Mouse (Mus musculus) hindbrain, embryonic 13.5 days (tissue): Measurements from ENCODE around the gene Tmod4. TPM values are rescaled to one million over a fixed set of nuclear protein-coding genes. Genes with fewer than 3 reads are reported as not detected.
A peak's percentile ranks its signal among the peaks of the same experiment; 100 is the strongest.

Experiments
- ATAC-seq: fragments of 200-750 bp; cut with Nextera tagmentation; 2 replicates; pipeline ENCODE4 v1.8.0; 2017; ENCODE audit warnings: moderate TSS enrichment; ENCODE audit not compliant: low FRiP score
- H3K27ac ChIP-seq: fragments of 300-500 bp; sonication (generic); 2 replicates; pipeline ENCODE4 v1.5.1; 2015; ENCODE audit warnings: inconsistent platforms, mild to moderate bottlenecking, moderate library complexity
- H3K27me3 ChIP-seq: fragments of 300-500 bp; sonication (generic); 2 replicates; pipeline ENCODE4 v1.6.1; 2015; ENCODE audit warnings: mild to moderate bottlenecking, inconsistent platforms
- H3K36me3 ChIP-seq: fragments of 300-500 bp; sonication (generic); 2 replicates; pipeline ENCODE4 v1.6.1; 2015; ENCODE audit warnings: mild to moderate bottlenecking, inconsistent platforms
- H3K4me1 ChIP-seq: fragments of 300-500 bp; sonication (generic); replicated peaks from 2 replicates; pipeline ENCODE4 v1.6.1; 2015; ENCODE audit warnings: inconsistent platforms
- H3K4me2 ChIP-seq: fragments of 300-500 bp; sonication (generic); 2 replicates; pipeline ENCODE4 v1.6.1; 2015; ENCODE audit warnings: inconsistent platforms, mild to moderate bottlenecking, moderate library complexity
- H3K4me3 ChIP-seq: fragments of 300-500 bp; sonication (generic); 2 replicates; pipeline ENCODE4 v1.5.1; 2015; ENCODE audit warnings: mild to moderate bottlenecking, inconsistent platforms
- H3K9ac ChIP-seq: fragments of 300-500 bp; sonication (generic); 2 replicates; pipeline ENCODE4 v1.6.1; 2015; ENCODE audit warnings: mild to moderate bottlenecking, inconsistent platforms
- H3K9me3 ChIP-seq: fragments of 300-500 bp; sonication (generic); 2 replicates; pipeline ENCODE4 v1.6.1; 2016; ENCODE audit warnings: inconsistent platforms
- WGBS: fragments of 180-500 bp; shearing (Covaris S2); methylation state at CpG from one replicate; pipeline ENCODE4 v1.1.7; 2015; 5-methylcytosine and 5-hydroxymethylcytosine counted together
- polyA plus RNA-seq: library from polyadenylated mRNA; unstranded; fragments of >200 nt; fragmentation: Nextera tagmentation; extraction: Ambion mirVana; gene quantifications from 2 replicates; pipeline ENCODE4 v1.2.1, GENCODE M21; 2015

Tmod4 gene
- polyA plus RNA-seq, 1 experiment from 2014 or later: 0.99 TPM

GRCm38 (mm10) chr3:95162345-95162628, 38.0 kb downstream of the Tmod4 start:
- WGBS: 14% methylated on average over 2 of the region's 2 CpGs

DNA sequence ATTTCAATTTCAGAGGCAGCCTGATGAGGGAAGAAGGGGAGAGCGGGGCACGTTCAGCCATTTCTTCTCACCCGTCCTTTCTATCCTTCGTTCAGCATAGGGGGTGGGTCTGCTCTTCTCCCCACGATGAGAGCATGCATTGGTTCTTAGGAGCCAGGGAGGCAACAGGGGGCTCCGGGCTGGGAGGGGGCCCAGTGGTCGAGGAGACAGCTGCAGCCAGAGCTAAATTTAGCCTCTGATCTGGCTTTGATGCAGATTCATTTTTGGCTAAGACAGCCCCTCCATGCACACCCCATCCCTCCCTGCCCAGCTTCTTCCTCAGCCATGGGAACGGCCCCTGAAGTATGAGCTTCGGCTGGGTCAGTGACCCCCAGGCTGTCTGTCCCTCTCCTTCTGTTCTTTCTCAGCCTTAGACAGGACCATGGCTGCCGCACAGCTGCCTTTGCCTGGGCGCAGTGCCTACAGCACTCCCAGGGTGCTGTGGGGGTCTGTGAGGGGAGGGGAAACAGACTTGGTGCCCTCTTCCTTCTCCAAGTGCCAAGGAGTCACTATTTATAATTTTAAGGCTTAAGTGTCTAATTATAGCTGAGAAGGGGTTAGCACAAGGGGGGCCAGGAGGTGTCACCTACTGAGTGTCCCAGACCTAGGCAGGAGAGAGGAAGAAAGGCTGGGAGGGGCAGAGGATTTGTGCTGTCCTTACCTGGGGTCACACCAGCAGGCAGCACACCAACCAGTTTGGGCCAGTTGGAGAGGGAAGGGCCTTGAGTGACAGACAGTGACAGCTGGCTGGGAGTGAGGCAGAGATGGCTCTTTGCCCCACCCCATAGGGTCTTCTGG, 39.4 kb downstream of the Tmod4 start:
- peak overlapping the region; percentile 96 for H3K9ac ChIP-seq
- no peaks in the 10 kb centered on the region for H3K9me3 ChIP-seq
- peaks cover 46% of the 10 kb centered on the region for H3K4me1 ChIP-seq
- ATAC-seq: no peak
- no peak overlapping the region for H3K27ac ChIP-seq
- peaks cover 21% of the 10 kb centered on the region for H3K27me3 ChIP-seq
- peak overlapping the region; percentile 87 for H3K4me2 ChIP-seq
- WGBS: 49% methylated on average over 11 of the region's 11 CpGs
- peaks cover 48% of the 10 kb centered on the region for H3K36me3 ChIP-seq
- peak overlapping the region; percentile 91 for H3K4me3 ChIP-seq

More at GRCm38 (mm10) chr3:95162345-95162628, 38.0 kb downstream of the Tmod4 start:
- peak overlapping the region; percentile 87 for H3K4me2 ChIP-seq
- peak overlapping the region; percentile 91 for H3K4me3 ChIP-seq
- peaks cover 8% of the 10 kb centered on the region for H3K27me3 ChIP-seq
- no peak for ATAC-seq
- H3K9ac ChIP-seq: peak overlapping the region; percentile 96
- H3K9me3 ChIP-seq: no peaks in the 10 kb centered on the region
- peaks cover 34% of the 10 kb centered on the region for H3K36me3 ChIP-seq
- H3K4me1 ChIP-seq: peaks cover 46% of the 10 kb centered on the region
- H3K27ac ChIP-seq: peak overlapping the region; percentile 93

GRCm38 (mm10) chr3:95164256-95164550, 39.9 kb downstream of the Tmod4 start:
- Histone ChIP-seq H3K9ac (peak overlapping the region; percentile 96; the same call in 1 of the 2 replicates), H3K4me2 (peak overlapping the region; percentile 87), H3K36me3 (peaks cover 53% of the 10 kb centered on the region), H3K27ac (no peak overlapping the region), H3K9me3 (no peaks in the 10 kb centered on the region), H3K27me3 (peaks cover 26% of the 10 kb centered on the region), H3K4me3 (peak overlapping the region; percentile 91; the same call in 1 of the 2 replicates), H3K4me1 (peaks cover 45% of the 10 kb centered on the region)
- WGBS: 60% methylated on average over 5 of the region's 5 CpGs
- ATAC-seq: no peak

DNA sequence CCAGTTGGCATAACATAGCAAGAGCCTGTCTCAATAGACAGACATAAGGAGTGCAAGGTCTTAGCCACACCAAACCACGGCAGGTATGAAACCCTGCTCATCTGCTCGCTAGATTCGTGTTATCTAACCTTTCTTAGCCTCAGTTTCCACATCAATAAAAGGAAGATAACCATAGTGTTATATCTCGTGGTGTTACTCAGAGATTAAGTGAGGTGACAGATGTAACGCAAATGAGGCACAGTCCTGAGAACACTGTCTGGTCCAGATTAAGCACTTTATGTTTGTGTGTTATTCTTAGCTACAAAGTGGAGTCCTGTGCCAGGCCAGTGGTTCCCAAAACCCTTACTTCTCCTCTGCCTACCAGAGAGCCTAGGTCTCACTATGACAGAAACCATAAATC, 40.6 kb downstream of the Tmod4 start:
- Histone ChIP-seq H3K9ac (peak overlapping the region; percentile 96; the same call in 1 of the 2 replicates), H3K4me3 (no peak overlapping the region), H3K4me1 (peaks cover 38% of the 10 kb centered on the region), H3K9me3 (no peaks in the 10 kb centered on the region), H3K4me2 (no peak overlapping the region; the same call in 1 of the 2 replicates), H3K36me3 (peaks cover 60% of the 10 kb centered on the region), H3K27me3 (peaks cover 33% of the 10 kb centered on the region), H3K27ac (no peak overlapping the region)
- 90% methylated on average over 5 of the region's 5 CpGs for WGBS
- no peak for ATAC-seq

DNA sequence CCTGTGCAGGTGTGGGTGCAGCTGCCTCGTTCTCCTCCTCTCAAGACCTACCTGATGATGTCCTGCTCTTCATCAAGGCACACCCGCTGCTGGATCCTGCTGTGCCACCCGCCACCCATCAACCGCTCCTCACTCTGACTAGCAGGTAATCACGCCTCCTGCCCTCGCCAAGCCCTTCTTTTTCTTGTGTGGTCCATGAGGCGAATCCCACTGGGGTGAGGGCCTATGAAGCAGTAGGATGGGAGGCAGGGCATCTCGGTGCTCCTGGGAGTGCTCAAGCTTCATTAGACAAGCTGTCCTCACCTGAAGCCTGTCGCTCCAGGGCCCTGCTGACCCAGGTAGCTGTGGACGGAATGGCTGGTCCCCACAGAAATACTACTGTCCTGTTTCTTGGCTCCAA, 45.7 kb downstream of the Tmod4 start:
- Histone ChIP-seq H3K27ac (no peak overlapping the region), H3K4me3 (no peak overlapping the region), H3K4me1 (peaks cover 24% of the 10 kb centered on the region), H3K27me3 (peaks cover 67% of the 10 kb centered on the region), H3K9ac (no peak overlapping the region), H3K36me3 (peaks cover 87% of the 10 kb centered on the region), H3K4me2 (no peak overlapping the region), H3K9me3 (no peaks in the 10 kb centered on the region)
- 92% methylated on average over 10 of the region's 10 CpGs for WGBS
- no peak for ATAC-seq

- peaks cover 67% of the 10 kb centered on the region for H3K27me3 ChIP-seq
- no peaks in the 10 kb centered on the region for H3K9me3 ChIP-seq
- H3K36me3 ChIP-seq: peaks cover 78% of the 10 kb centered on the region
- ATAC-seq: no peak
- no peak overlapping the region for H3K4me2 ChIP-seq
- WGBS: 82% methylated on average over 6 of the region's 6 CpGs
- no peak overlapping the region for H3K27ac ChIP-seq
- peaks cover 21% of the 10 kb centered on the region for H3K4me1 ChIP-seq
- no peak overlapping the region; the same call in 1 of the 2 replicates for H3K9ac ChIP-seq
- H3K4me3 ChIP-seq: no peak overlapping the region
Observed at GRCm38 (mm10) chr3:95171105-95171504, 46.8 kb downstream of the Tmod4 start.

DNA sequence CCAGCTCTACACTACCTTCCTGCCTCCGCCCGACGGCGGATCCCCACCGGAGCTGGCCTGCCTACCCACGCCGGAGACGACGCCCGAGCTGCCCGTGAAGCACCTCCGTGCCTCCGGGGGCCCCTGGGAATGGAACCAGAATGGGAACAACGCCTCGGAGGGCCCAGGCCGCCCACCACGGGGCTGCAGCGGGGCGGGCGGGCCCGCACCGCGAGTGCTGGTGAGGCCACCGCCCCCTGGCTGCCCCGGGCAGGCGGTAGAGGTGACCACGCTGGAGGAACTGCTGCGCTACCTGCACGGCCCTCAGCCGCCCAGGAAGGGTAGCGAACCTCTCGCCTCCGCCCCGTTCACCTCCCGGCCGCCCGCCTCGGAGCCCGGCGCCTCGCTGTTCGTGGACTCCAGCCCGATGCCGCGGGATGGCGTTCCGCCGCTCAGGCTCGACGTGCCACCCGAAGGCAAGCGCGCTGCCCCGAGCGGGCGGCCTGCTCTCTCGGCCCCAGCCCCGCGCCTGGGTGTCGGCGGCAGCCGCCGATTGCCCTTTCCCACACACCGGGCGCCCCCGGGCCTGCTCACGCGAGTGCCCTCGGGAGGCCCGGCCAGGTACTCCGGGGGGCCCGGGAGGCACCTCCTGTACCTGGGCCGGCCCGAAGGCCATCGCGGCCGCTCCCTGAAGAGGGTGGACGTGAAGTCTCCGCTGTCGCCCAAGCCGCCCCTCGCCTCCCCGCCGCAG, 48.4 kb downstream of the Tmod4 start:
- H3K9ac ChIP-seq: peak overlapping the region; percentile 66
- peak overlapping the region; percentile 43; the same call in 1 of the 2 replicates for H3K4me2 ChIP-seq
- no peak overlapping the region; the same call in 1 of the 2 replicates for H3K4me3 ChIP-seq
- no peaks in the 10 kb centered on the region for H3K9me3 ChIP-seq
- ATAC-seq: no peak
- no peak overlapping the region for H3K27ac ChIP-seq
- WGBS: 19% methylated on average over 56 of the region's 84 CpGs
- H3K36me3 ChIP-seq: peaks cover 63% of the 10 kb centered on the region
- H3K4me1 ChIP-seq: peaks cover 21% of the 10 kb centered on the region
- H3K27me3 ChIP-seq: peaks cover 56% of the 10 kb centered on the region

DNA sequence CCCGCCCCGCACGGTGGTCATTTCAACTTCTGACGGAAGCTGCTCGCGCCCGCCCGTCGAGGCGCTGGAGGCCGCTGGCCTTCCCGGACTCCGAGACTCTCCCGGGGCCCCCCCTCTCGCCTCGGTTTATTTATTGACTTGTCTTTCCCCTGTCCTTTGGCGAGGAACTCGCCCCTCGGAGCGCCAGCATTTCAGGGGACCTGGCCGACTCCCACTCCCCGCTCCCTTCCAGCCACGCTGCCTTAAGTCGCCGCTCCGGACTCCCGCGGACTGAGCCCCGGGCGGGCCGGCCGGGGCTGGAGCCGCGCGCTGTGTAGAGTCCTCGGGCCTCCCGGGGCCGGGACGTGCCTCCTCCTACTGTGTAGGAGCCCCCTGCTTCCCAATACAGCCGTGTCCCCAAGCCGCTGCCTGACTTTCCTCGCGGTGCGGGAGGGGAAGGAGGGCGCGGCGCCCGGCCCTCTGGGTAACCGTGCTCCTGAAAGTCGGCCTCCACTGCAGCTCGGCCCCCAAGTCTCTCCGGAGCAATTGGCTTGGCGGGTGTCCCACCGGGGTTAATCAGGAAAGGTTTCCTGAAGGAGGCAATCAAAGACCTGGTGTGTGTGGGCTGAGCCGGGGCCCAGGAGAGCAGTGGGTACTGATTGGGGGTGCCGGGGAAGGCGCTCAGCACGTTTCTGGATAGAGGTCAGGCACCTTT, 49.1 kb downstream of the Tmod4 start:
- H3K9me3 ChIP-seq: no peaks in the 10 kb centered on the region
- H3K27me3 ChIP-seq: peaks cover 49% of the 10 kb centered on the region
- 6% methylated on average over 54 of the region's 58 CpGs for WGBS
- H3K9ac ChIP-seq: peak overlapping the region; percentile 66
- no peak overlapping the region for H3K27ac ChIP-seq
- H3K4me3 ChIP-seq: peak overlapping the region; percentile 15
- H3K4me1 ChIP-seq: peaks cover 21% of the 10 kb centered on the region
- H3K4me2 ChIP-seq: peak overlapping the region; percentile 43
- ATAC-seq: 0 out of 2 replicates have a peak, but pooled peaks have one; percentile 9
- peaks cover 55% of the 10 kb centered on the region for H3K36me3 ChIP-seq

GRCm38 (mm10) chr3:95174011-95174592, 49.8 kb downstream of the Tmod4 start:
- no peak overlapping the region for H3K9ac ChIP-seq
- 5% methylated on average over 16 of the region's 16 CpGs for WGBS
- peaks cover 42% of the 10 kb centered on the region for H3K27me3 ChIP-seq
- ATAC-seq: peak; percentile 33; the same call in 1 of the 2 replicates
- 0 out of 2 replicates have a peak overlapping the region, but pooled peaks have one; percentile 26 for H3K27ac ChIP-seq
- H3K9me3 ChIP-seq: no peaks in the 10 kb centered on the region
- peaks cover 48% of the 10 kb centered on the region for H3K36me3 ChIP-seq
- peaks cover 21% of the 10 kb centered on the region for H3K4me1 ChIP-seq
- H3K4me3 ChIP-seq: no peak overlapping the region
- H3K4me2 ChIP-seq: peak overlapping the region; percentile 43; the same call in 1 of the 2 replicates

GRCm38 (mm10) chr3:95176500-95176899, 52.2 kb downstream of the Tmod4 start:
- Histone ChIP-seq H3K27ac (no peak overlapping the region), H3K4me3 (no peak overlapping the region), H3K9me3 (no peaks in the 10 kb centered on the region), H3K27me3 (peaks cover 18% of the 10 kb centered on the region), H3K36me3 (peaks cover 27% of the 10 kb centered on the region), H3K4me1 (peaks cover 21% of the 10 kb centered on the region), H3K9ac (no peak overlapping the region), H3K4me2 (no peak overlapping the region)
- ATAC-seq: no peak
- 66% methylated on average over 3 of the region's 3 CpGs for WGBS

DNA sequence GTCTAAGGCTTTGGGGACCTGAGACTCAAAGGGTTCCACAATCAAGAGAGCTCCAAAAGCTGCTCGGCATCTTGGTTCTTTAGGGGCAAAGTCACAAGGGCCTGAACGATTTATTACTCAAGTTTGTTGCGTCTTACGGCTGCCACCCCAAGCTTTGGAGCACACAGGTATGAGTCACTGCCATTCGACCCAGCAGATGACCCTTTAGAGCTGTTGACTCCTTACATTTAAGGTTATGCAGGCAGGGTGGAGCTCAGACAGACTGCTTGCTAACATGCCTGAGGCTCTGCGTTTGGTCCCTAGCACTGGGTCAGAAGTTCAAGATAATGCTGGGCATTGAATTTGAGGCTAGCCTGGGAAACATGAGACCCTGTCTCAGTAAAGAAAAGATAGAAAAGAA, 53.3 kb downstream of the Tmod4 start:
- Histone ChIP-seq H3K4me1 (peaks cover 16% of the 10 kb centered on the region), H3K9me3 (no peaks in the 10 kb centered on the region), H3K36me3 (peaks cover 16% of the 10 kb centered on the region), H3K27ac (no peak overlapping the region), H3K9ac (no peak overlapping the region), H3K4me2 (no peak overlapping the region), H3K4me3 (no peak overlapping the region), H3K27me3 (peaks cover 7% of the 10 kb centered on the region)
- ATAC-seq: no peak
- 81% methylated on average over 6 of the region's 6 CpGs for WGBS
